Mouse (Mus musculus) limb, embryonic 12.5 days (tissue): ENCODE measurements around the gene Cgref1. TPM values are rescaled to one million over a fixed set of nuclear protein-coding genes. Genes with fewer than 3 reads are reported as not detected.

Experiments used
- polyA plus RNA-seq: library from polyadenylated mRNA; unstranded; fragments of >200 nt; fragmentation: Nextera tagmentation; extraction: Ambion mirVana; gene quantifications from 2 replicates; pipeline ENCODE4 v1.2.1, GENCODE M21; 2016

The Cgref1 gene
- polyA plus RNA-seq, 1 experiment from 2014 or later: 4.4 TPM

Other genes with a start within 250 kb of the Cgref1 start
- 5.4 and 5.5 TPM in 2 replicates for gene Dpysl5, start 234.0 kb downstream of the Cgref1 start, polyA plus RNA-seq
- gene Mapre3, start 130.9 kb downstream of the Cgref1 start, polyA plus RNA-seq: 26.8 and 28.4 TPM in 2 replicates
- 80.4 and 84.6 TPM in 2 replicates for gene Tmem214, start 77.6 kb downstream of the Cgref1 start, polyA plus RNA-seq
- 35.8 and 42.0 TPM in 2 replicates for gene Agbl5, start 56.9 kb downstream of the Cgref1 start, polyA plus RNA-seq
- gene Ost4, start 37.8 kb downstream of the Cgref1 start, polyA plus RNA-seq: 351 and 355 TPM in 2 replicates
- gene Emilin1, start 32.2 kb downstream of the Cgref1 start, polyA plus RNA-seq: 221 and 225 TPM in 2 replicates
- 11.7 and 14.6 TPM in 2 replicates for gene Khk, start 24.2 kb downstream of the Cgref1 start, polyA plus RNA-seq
- 132 and 133 TPM in 2 replicates for gene Preb, start 14.8 kb upstream of the Cgref1 start, polyA plus RNA-seq
- not detected in 2 replicates for gene Tcf23, start 23.1 kb upstream of the Cgref1 start, polyA plus RNA-seq
- gene Atraid, start 102.7 kb upstream of the Cgref1 start, polyA plus RNA-seq: 105 and 107 TPM in 2 replicates
- 11.0 and 12.5 TPM in 2 replicates for gene Slc5a6, start 103.3 kb upstream of the Cgref1 start, polyA plus RNA-seq
- gene Cad, start 109.2 kb upstream of the Cgref1 start, polyA plus RNA-seq: 48.0 and 50.9 TPM in 2 replicates
- gene Dnajc5g, start 160.7 kb upstream of the Cgref1 start, polyA plus RNA-seq: not detected in 2 replicates
- 0.13 and 0.21 TPM in 2 replicates for gene Slc30a3, start 162.6 kb upstream of the Cgref1 start, polyA plus RNA-seq
- 2.1 and 3.6 TPM in 2 replicates for gene Trim54, start 171.1 kb upstream of the Cgref1 start, polyA plus RNA-seq
- gene Ucn, start 193.2 kb upstream of the Cgref1 start, polyA plus RNA-seq: not detected in 2 replicates
- gene Mpv17, start 208.7 kb upstream of the Cgref1 start, polyA plus RNA-seq: 59.4 and 63.0 TPM in 2 replicates
- gene Gm29609, start 234.3 kb upstream of the Cgref1 start, polyA plus RNA-seq: 0.80 and 1.5 TPM in 2 replicates
- gene Gtf3c2, start 234.6 kb upstream of the Cgref1 start, polyA plus RNA-seq: 101 and 108 TPM in 2 replicates
- 149 and 153 TPM in 2 replicates for gene Snx17, start 247.6 kb upstream of the Cgref1 start, polyA plus RNA-seq
- gene Eif2b4, start 247.8 kb upstream of the Cgref1 start, polyA plus RNA-seq: 69.3 and 76.1 TPM in 2 replicates